Mouse (Mus musculus): Measurements from ENCODE around the gene Tmem217.

DNA sequence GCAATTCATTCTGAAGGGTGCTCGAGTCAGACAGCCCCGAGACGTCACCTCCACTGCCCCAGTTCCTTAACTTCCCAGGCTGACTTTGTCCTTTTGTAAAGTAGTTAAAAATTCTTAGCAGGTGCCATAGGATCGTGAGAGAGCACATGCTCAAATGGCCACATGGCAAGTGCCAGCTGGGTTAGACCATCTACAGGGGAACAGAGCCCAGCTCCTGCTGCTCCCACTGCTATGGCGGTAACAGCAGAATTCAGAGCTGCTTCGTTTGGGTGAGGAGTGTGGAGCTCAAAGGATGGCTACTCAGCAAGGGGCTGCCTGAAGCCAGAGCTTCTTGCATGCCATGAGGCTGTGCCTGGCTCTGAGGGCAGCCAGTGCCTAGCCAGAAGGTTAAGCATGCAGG is 17.6 kb upstream of the Tmem217 start:
- no peak for TF ChIP-seq CHD2 (IDR thresholded peaks at IDR 0.05; ENCODE audit: low read depth, low read length)
- TF ChIP-seq HCFC1 (IDR thresholded peaks at IDR 0.05; ENCODE audit: borderline replicate concordance, insufficient read depth, low read length), result no peak
- no peak for TF ChIP-seq ZNF384 (IDR thresholded peaks at IDR 0.05; ENCODE audit: low read depth, low read length)
- no peak for TF ChIP-seq ZC3H11A (IDR thresholded peaks at IDR 0.05; ENCODE audit: borderline replicate concordance, low read depth, low read length)
- no peak for TF ChIP-seq MAFK (IDR thresholded peaks at IDR 0.05; ENCODE audit: insufficient read depth, low read depth, low read length)
